Mouse (Mus musculus) lung, embryonic 15.5 days (tissue): ENCODE data around the gene Ttyh1. TPM values are rescaled to one million over a fixed set of nuclear protein-coding genes. Genes with fewer than 3 reads are reported as not detected.
"Not testable (repeated sequence)": the region's sequence is repeated elsewhere in the genome, so short reads cannot be mapped to it uniquely, and the experiment has no call there.

ENCODE experiments used
- ATAC-seq: fragments of 200-750 bp; cut with Nextera tagmentation; 2 replicates; pipeline ENCODE4 v1.8.0; 2017; ENCODE audit warnings: moderate number of reproducible peaks, borderline replicate concordance; ENCODE audit not compliant: low FRiP score, low TSS enrichment; ENCODE audit errors: extremely low read depth
- H3K27ac ChIP-seq: fragments of 300-500 bp; sonication (generic); 2 replicates; pipeline ENCODE4 v1.5.1; 2015; ENCODE audit warnings: moderate library complexity, mild to moderate bottlenecking, inconsistent platforms
- H3K27me3 ChIP-seq: fragments of 300-500 bp; sonication (generic); 2 replicates; pipeline ENCODE4 v1.6.1; 2015; ENCODE audit warnings: inconsistent platforms
- H3K36me3 ChIP-seq: fragments of 300-500 bp; sonication (generic); 2 replicates; pipeline ENCODE4 v1.6.1; 2015; ENCODE audit warnings: inconsistent platforms
- H3K4me1 ChIP-seq: fragments of 300-500 bp; sonication (generic); 2 replicates; pipeline ENCODE4 v1.6.1; 2015; ENCODE audit warnings: inconsistent platforms
- H3K4me2 ChIP-seq: fragments of 300-500 bp; sonication (generic); 2 replicates; pipeline ENCODE4 v1.6.1; 2015; ENCODE audit warnings: inconsistent platforms, mild to moderate bottlenecking, moderate library complexity
- H3K4me3 ChIP-seq: fragments of 300-500 bp; sonication (generic); 2 replicates; pipeline ENCODE4 v1.5.1; 2015; ENCODE audit warnings: mild to moderate bottlenecking, inconsistent platforms
- H3K9ac ChIP-seq: fragments of 300-500 bp; sonication (generic); 2 replicates; pipeline ENCODE4 v1.6.1; 2015; ENCODE audit warnings: inconsistent platforms
- H3K9me3 ChIP-seq: fragments of 300-500 bp; sonication (generic); 2 replicates; pipeline ENCODE4 v1.6.1; 2016; ENCODE audit warnings: inconsistent platforms
- WGBS: fragments of 180-500 bp; shearing (Covaris S2); methylation state at CpG from one replicate; pipeline ENCODE4 v1.1.7; 2015; 5-methylcytosine and 5-hydroxymethylcytosine counted together
- polyA plus RNA-seq: library from polyadenylated mRNA; unstranded; fragments of >200 nt; fragmentation: Nextera tagmentation; extraction: Ambion mirVana; gene quantifications from 2 replicates; pipeline ENCODE4 v1.2.1, GENCODE M21; 2015

Ttyh1 gene
- polyA plus RNA-seq, 1 experiment from 2014 or later = 2.2 TPM

DNA sequence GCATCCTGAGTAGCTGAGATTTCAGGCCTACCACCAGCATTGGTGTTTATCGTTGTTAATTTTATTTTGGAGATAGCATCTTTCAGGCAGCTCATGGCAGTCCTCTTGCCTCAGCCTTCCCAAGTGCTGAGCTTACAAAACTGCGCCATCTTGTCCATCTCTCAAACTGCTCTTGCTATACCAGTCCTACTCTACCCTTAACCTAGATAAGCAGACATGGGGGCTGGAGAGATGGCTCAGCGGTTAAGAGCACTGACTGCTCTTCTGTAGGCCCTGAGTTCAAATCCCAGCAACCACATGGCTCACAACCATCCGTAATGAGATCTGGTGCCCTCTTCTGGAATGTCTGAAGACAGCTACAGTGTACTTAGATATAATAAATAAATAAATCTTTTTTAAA lies 42.4 kb downstream of the Ttyh1 start:
- H3K27me3 ChIP-seq, H3K27ac ChIP-seq, H3K36me3 ChIP-seq, H3K9me3 ChIP-seq, ATAC-seq, H3K4me2 ChIP-seq, H3K4me3 ChIP-seq, H3K9ac ChIP-seq: not testable (repeated sequence)
- H3K4me1 ChIP-seq = peaks cover 19% of the 10 kb centered on the region
- 88% methylated on average over 4 of the region's 4 CpGs for WGBS

DNA sequence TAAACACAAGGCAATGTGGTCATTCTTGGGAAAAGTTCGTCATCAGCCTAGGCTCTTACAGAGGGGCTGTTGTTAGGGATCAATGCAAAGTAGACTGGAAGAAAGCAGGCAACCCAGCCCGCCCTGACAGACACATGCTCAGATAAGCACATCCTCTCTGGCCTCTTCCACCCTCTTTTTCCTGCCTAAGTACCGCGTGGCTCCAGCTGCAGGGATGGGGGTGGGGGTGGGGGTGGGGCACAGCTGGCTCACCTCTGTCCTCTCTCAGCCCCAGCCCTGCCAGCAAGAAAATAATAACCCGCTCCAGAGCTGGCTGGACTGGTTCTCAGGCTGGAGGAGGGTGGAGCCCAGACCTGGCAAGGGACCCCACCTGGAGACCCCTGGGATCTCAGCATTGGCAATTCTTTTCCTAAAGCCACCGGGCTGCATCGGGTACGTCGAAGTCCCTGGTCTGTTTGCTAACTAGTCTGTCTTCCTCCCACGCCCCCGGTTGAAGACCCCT lies 44.4 kb downstream of the Ttyh1 start:
- Histone ChIP-seq H3K36me3 (no peaks in the 10 kb centered on the region), H3K27ac (peak overlapping the region; percentile 93), H3K4me1 (peaks cover 19% of the 10 kb centered on the region), H3K4me2 (peak overlapping the region; percentile 88), H3K27me3 (no peaks in the 10 kb centered on the region), H3K4me3 (peak overlapping the region; percentile 58), H3K9me3 (no peaks in the 10 kb centered on the region), H3K9ac (peak overlapping the region; percentile 69)
- ATAC-seq = peak; percentile 57
- WGBS = 2% methylated on average over 11 of the region's 11 CpGs

DNA sequence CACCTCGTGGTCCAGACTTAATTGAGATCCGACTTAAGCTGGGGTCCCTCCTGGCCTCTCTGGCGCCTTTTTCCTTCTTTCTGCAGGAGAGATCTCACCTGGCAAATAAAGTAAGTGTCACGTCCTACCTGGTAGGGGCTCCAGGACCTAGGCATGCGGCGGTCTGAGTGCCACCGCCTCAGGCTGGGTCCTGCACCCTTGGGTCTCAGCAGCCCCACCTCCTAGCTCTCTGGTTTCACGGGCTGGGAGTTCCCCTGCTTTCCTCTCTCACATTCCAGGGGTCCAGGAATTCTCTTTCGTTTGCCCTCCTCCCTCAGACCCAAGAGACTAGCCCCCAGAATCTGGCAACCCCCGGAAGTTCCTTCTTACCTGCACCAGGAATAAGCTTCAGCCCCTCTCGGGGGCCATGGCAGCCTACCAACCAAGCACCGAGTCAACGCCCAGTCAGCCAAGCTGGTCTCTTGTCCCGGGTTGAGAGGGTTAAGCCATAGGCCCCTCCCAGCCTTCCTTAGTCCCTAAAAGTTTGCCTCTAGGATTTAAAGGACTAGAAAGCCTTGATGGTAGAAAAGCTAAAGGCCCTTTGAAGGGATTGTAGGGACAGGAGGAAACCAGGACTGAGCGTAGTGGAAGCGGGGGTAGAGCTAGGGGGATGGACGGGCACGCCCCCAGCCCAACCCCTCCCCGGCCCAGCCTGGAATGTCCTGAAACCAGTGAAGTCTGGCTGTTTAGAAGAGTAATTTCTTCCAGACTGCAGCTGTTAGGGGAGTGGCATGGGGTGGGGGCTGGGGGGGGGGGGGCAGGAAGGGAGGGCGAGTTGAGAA lies 45.1 kb downstream of the Ttyh1 start, which contains the start of gene Cdc42ep5:
Gene Cdc42ep5, minus strand, starts transcription at position 771 of the 821 bp plus-strand sequence.
- WGBS = under 1% methylated on average over 19 of the region's 20 CpGs
- no peaks in the 10 kb centered on the region for H3K36me3 ChIP-seq

DNA sequence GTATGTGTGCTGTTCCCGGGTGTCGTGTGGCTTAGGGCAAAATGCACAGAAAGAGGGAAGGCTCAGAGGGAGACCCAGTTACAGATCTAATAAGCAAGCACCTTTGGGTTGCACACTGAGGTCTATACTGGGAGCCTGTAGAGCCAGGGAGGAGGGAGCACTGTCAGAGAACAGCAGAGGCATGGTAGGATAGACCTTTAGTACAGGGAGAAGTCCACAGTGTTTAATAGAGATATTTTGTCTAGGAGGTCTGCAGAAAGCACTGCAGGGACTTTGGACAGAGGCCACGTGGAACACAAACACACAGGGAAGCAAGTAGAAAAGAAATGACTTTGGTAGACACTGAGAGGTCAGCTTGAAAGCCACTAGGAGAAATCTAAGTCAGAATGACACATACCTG lies 46.1 kb downstream of the Ttyh1 start:
- Histone ChIP-seq H3K27ac (peak overlapping the region; percentile 93), H3K4me2 (peak overlapping the region; percentile 88), H3K27me3 (no peaks in the 10 kb centered on the region), H3K36me3 (no peaks in the 10 kb centered on the region), H3K9ac (no peak overlapping the region), H3K4me1 (peaks cover 19% of the 10 kb centered on the region), H3K4me3 (peak overlapping the region; percentile 58), H3K9me3 (no peaks in the 10 kb centered on the region)
- no peak for ATAC-seq
- 5% methylated on average over 3 of the region's 3 CpGs for WGBS

More for the DNA sequence above, 45.1 kb downstream of the Ttyh1 start, which contains the start of gene Cdc42ep5:
- peaks cover 19% of the 10 kb centered on the region for H3K4me1 ChIP-seq
- H3K4me3 ChIP-seq = peak within 1 kb of the TSS; percentile 58
- peak; percentile 95 for ATAC-seq
- H3K27me3 ChIP-seq = no peaks in the 10 kb centered on the region
- H3K4me2 ChIP-seq = peak within 1 kb of the TSS; percentile 88
- H3K9ac ChIP-seq = peak within 1 kb of the TSS; percentile 69
- H3K27ac ChIP-seq = peak within 1 kb of the TSS; percentile 93
- H3K9me3 ChIP-seq = no peaks in the 10 kb centered on the region

DNA sequence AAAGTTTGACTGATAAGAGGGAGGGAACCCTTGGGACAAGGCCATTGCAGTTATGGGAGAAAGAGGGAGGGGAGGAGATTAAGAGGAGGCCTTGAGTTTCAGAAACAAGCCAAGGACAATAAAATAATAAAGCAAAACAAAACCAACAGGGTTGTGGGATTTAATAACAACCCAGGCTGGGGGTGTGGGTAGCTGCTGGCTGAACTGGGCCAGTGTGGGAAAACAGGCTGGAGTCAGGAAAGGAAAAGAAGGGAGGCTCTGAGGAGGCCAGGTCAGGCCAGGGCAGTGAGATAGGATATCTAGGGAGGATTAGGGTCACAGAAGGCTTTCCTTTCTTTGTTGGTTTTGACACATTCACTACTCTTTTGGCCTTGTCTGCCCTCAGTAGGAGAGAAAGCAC lies 47.9 kb downstream of the Ttyh1 start:
- H3K9me3 ChIP-seq = no peaks in the 10 kb centered on the region
- H3K27me3 ChIP-seq = no peaks in the 10 kb centered on the region
- H3K4me1 ChIP-seq = peaks cover 19% of the 10 kb centered on the region
- no peak overlapping the region for H3K27ac ChIP-seq
- no peak for ATAC-seq
- no peaks in the 10 kb centered on the region for H3K36me3 ChIP-seq
- no peak overlapping the region for H3K4me2 ChIP-seq
- no peak overlapping the region for H3K4me3 ChIP-seq
- H3K9ac ChIP-seq = no peak overlapping the region

DNA sequence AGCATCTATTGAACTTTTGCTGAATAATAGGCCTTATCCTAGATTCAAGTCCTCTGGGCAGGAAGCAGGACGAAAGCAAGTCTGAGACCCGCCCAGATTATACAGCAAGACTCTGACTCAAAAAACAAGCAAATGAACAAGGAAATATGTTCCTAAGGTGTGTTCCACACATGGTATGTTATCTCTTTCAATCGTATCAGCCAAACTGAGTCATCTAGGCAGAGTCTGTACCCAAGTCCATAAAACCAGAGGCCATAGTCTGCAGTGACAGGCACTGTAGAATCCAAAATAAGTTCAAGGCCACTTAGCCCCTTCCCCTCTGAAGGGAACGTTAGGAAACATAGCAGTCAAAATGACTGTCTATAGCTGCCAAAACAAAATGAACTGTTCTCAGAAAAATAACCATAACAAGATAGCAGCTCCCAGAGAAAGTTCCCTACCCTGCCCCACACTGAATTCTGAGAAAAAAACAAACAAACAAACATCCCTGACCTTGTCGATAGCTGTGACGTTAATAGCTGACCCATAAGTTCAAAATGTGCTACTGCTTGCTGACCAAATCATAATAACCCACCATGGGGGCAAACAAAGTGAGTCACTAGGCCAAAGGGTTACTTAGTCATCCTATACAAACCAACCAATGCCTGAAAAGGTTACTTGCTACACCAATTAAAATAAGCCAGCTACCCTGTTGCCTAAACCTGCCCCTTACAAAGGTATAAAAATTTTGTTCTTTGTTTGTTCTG lies 51.2 kb downstream of the Ttyh1 start:
- WGBS = 68% methylated on average over 6 of the region's 6 CpGs
- no peaks in the 10 kb centered on the region; the same call in 1 of the 2 replicates for H3K4me1 ChIP-seq
- no peaks in the 10 kb centered on the region for H3K9me3 ChIP-seq
- no peaks in the 10 kb centered on the region for H3K27me3 ChIP-seq
- no peak for ATAC-seq
- no peak overlapping the region for H3K9ac ChIP-seq
- no peak overlapping the region for H3K4me2 ChIP-seq
- H3K36me3 ChIP-seq = no peaks in the 10 kb centered on the region
- H3K27ac ChIP-seq = no peak overlapping the region
- no peak overlapping the region for H3K4me3 ChIP-seq

DNA sequence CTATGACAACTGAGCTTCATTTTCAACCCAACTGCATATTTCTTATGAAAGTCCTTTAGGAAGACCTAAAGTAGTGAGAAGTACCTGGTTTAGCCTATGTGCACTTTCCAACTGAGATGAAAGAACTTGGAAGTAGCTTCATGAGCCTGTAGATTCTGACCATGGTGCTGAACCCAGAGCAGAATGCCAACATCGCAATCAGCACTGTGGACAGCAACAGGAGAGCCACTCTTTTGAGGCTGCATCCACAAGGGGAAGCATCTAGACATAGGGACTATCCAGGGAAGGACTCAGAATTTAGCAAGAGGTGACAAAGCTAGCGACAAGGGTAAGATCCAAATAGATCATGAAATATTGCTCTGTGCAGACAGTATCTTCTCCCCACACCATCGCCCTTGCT lies 59.2 kb downstream of the Ttyh1 start:
- no peak for ATAC-seq
- no peaks in the 10 kb centered on the region for H3K27me3 ChIP-seq
- H3K27ac ChIP-seq = no peak overlapping the region
- WGBS = 44% methylated on average over 3 of the region's 3 CpGs
- H3K4me1 ChIP-seq = no peaks in the 10 kb centered on the region
- H3K9ac ChIP-seq = no peak overlapping the region
- no peak overlapping the region for H3K4me2 ChIP-seq
- no peaks in the 10 kb centered on the region for H3K36me3 ChIP-seq
- H3K4me3 ChIP-seq = no peak overlapping the region
- no peaks in the 10 kb centered on the region for H3K9me3 ChIP-seq

Other genes starting within 250 kb of the Ttyh1 start
- 0.36 and 0.42 TPM in 2 replicates for gene Gm14548, start 221.3 kb upstream of the Ttyh1 start, polyA plus RNA-seq
- gene Lilra6, start 203.9 kb upstream of the Ttyh1 start, polyA plus RNA-seq = 0.33 and 0.39 TPM in 2 replicates
- 0.72 and 1.2 TPM in 2 replicates for gene Lair1, start 56.2 kb upstream of the Ttyh1 start, polyA plus RNA-seq
- 52.5 and 59.0 TPM in 2 replicates for gene Leng8, start 17.6 kb downstream of the Ttyh1 start, polyA plus RNA-seq
- gene Leng9, start 31.0 kb downstream of the Ttyh1 start, polyA plus RNA-seq = 3.9 and 4.5 TPM in 2 replicates
- gene Cdc42ep5, start 45.5 kb downstream of the Ttyh1 start, polyA plus RNA-seq = 39.8 and 41.0 TPM in 2 replicates
- gene Lilra5, start 118.3 kb downstream of the Ttyh1 start, polyA plus RNA-seq = 0.15 TPM in 1 of 2 replicates, not detected in the other
- 0.14 TPM in 1 of 2 replicates, not detected in the other for gene Ncr1, start 218.3 kb downstream of the Ttyh1 start, polyA plus RNA-seq